Mouse (Mus musculus) c-Kit-positive CD71-positive TER-119-negative erythroid progenitor cells, embryonic 14.5 days (primary cell): ENCODE results near the gene Cds2.
"Not testable (repeated sequence)": the region's sequence is repeated elsewhere in the genome, so short reads cannot be mapped to it uniquely, and the experiment has no call there.

ENCODE experiments used
- DNase-seq: peaks from one replicate; pipeline ENCODE4 v3.0.0-alpha.2; 2013; ENCODE audit warnings: low read depth

The Cds2 gene

GRCm38 (mm10) chr2:132265196-132265595, 2.2 kb downstream of the Cds2 start:
- DNase-seq = no peak

- DNase-seq = no peak
Observed at GRCm38 (mm10) chr2:132266086-132266485, 3.1 kb downstream of the Cds2 start.

DNA sequence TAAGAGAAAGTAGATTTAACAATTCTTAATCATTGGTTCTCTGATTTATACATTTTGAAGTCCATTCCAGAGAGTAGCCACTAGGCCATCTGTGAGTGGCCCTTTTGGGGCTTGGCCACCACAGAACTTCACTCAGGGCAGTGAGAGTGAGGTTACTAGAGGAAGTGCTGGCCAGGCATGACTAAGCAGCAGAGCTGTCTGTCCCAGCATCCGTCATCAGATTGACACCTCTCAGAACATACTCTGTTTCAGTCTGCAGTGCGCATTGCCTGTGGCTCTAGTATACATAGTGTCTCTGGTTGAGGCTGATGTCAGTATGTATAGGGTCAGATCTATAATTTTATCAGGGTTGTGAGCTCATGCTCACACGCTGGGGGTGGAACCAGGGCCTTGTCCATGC, 6.3 kb downstream of the Cds2 start:
- no peak for DNase-seq

DNA sequence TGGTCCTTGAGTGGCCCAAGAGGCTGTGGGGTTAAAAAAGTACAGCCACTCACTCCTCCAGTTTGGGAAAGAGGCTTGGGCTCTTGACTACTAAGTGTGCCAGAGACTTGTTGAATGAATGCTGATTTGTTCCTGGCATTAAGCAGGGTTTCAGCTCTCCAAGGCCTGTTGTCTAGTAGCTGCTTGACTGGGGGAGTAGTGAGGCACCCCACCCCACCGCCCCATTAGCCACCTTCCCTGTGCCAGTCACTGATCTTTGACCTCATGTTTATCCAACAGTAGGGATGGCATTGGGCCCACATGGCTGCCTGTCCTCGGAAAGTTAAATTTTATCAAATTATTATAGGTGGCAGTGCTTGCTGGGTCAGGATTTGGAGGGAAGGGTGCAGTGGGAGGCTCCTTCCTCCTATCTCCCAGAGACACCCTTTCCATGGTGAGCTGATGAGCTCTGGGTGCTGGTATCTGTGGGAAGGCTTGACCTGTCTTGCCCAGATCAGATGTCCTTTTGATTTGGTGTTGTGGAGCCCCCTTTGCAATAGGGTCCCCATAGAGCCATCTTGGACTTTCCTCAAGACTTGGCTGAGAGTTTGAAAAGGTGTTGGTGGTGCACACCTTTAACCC, 7.5 kb downstream of the Cds2 start:
- no peak for DNase-seq

GRCm38 (mm10) chr2:132272694-132273389, 9.9 kb downstream of the Cds2 start:
- DNase-seq = no peak

DNA sequence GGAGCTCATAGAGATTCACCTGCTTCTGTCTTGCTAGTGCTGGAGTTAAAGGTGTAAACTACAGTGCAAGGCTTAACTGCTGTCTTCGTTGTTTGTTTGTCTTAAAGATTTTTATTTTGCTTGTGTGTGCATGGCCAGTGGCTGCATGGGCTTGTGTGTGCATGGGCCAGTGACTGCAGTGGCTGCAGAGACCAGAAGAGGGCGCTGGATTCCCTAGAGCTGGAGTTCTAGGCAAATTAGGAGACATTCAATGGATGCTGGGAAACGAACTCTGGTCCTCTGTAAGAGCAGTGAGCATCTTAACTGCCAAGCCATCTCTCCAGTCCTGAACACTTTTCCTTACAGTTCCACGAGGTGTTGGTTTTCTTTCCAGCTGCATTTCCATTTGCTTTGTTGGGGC, 12.6 kb downstream of the Cds2 start:
- DNase-seq = no peak

- no peak for DNase-seq
Observed at GRCm38 (mm10) chr2:132276249-132276648, 13.3 kb downstream of the Cds2 start.

GRCm38 (mm10) chr2:132278273-132278853, 15.4 kb downstream of the Cds2 start:
- DNase-seq = no peak

DNA sequence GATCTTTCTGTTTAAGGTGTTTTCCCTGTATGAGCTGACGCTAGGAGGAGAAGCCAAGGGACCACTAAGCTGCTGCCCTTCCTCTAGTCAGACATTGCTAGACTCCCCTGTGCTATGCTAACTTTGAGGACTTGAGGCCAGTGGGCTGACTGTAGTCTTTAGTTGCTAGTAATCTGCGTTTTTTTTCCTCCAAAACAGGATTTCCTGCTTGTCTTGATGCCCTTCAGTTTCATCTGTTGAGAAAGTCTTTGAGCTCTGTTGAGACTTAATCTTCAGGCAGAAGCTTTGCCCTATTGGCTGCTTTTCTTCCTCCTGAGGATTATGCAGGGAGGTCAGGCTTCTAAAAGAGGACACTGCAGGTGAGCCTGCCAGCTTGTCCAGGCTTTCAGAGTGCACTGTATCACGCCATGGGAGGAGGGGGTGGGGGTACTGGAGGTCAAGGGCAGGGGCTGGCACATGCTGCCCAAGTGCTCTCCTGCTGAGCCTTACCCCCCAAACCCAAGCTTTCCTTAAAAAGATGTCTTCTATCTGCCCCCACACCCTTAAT, 16.5 kb downstream of the Cds2 start:
- DNase-seq = no peak

DNA sequence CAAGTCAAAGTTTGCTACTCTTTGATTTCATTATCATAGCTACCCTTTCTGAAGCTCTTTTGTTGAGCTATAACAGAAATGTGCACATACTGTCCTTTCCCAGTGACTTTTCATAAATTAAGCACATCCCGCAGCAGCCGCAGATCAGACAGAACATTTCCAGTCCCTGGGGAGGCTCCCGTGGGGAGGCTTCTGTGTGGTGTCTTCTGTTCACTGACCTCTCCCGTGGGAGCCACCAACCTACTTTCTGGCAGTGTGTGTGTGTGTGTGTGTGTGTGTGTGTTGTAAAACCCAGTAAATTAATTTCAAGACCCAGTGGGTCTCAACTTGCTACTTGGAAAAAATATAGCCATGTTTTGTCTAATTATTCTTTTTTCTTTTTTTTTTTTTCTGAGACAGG, 17.0 kb downstream of the Cds2 start:
- DNase-seq = no peak

GRCm38 (mm10) chr2:132280518-132281120, 17.7 kb downstream of the Cds2 start:
- no peak for DNase-seq

DNA sequence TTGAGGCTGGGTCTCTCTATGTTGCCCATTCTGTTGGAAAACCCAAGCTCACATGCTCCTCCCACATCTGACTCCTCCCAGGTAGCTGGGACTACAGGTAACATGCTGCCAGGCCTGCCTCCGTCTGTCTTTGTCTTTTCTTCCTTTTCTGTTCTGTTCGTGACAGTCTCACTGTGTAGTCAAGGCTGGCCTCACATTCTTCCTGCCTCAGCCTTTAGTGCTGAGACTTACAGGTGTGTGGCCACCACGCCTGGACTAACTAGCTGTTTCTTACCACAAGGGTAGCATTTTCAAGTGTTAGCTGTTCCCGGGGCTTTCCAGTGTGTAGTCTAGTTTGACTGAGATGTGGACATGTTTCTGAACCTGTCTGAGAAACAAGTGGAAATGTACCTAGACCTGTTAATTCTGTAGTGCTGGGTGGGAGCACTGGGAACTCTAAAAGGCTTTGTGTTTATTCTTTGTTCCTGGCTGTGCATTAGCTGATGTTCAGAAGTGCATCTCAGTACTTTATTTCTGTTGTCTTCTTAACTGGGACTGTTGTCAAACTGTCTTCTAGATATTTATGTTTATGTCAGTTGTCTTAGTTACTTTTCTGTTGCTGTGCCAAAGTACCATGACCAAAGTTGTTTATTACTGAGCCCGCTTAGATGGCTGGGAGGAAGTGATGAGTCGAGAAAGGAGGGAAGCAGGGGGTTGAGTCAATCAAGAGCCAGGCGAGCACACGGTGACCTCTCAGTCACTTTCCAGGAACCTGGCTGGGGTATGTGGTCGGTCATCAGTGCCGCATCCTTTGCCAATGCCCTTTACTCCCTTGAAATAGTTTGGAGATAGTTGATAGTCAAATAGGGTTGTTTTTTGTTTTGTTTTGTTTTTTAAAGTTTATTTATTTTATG, 18.9 kb downstream of the Cds2 start:
- no peak for DNase-seq

- DNase-seq = no peak
Observed at GRCm38 (mm10) chr2:132282453-132283174, 19.7 kb downstream of the Cds2 start.

- no peak for DNase-seq
Observed at GRCm38 (mm10) chr2:132283236-132284070, 20.5 kb downstream of the Cds2 start.

DNA sequence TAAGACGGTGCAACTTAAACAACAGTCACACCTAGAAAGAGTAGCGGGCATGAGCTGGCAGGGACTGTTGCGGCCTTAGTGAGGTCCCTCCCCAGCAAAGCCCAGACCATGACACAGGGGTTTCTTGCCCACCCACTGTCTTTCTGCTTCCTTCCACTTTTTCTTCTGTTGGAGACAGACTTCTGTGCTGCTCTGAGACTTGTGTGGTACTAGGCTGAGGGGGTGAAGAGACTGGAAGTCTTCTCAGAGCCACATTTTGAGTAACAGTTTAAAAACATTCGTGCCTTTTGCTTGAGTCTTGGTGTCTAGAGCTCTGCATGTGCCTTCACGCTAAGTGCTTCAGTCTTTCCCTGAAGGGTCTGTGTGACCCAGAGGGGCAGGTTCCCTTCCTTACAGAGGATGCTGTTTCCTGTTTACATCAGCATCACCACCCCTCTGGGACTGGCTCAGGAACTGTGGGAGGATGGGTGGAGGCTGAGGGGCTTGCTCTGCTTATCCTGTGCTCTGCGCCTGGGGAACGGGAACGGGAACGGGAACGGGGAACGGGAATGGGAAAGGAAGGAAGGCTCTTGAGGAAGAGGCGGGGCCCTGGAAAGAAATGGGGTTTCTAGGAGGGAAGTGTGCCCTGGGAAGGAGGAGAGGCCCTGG, 21.7 kb downstream of the Cds2 start:
- DNase-seq = no peak

DNA sequence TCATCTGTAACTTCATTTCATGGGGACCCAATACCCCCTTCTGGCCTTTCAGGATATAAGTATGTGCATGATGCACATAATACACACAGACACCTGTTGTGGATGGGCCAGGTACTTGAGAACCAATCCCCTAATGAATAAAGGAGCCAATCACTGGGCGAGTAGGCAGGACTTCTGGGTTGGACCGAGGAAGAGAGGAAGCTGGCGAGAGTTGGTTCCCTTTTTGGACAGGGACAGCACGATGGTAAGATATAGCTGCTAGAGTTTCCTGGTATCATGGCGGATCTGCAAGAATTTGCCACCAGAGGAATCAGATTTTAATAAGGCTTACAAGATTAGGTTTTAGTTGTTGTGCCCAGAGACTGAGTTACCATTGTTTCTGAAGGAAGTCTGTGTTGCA, 22.8 kb downstream of the Cds2 start:
- not testable (repeated sequence) for DNase-seq

- no peak for DNase-seq
Observed at GRCm38 (mm10) chr2:132286376-132287076, 23.6 kb downstream of the Cds2 start.

GRCm38 (mm10) chr2:132289213-132289612, 26.3 kb downstream of the Cds2 start:
- DNase-seq = not testable (repeated sequence)

GRCm38 (mm10) chr2:132290808-132291207, 27.9 kb downstream of the Cds2 start:
- no peak for DNase-seq
